Mouse (Mus musculus) myocyte (in vitro differentiated cells): Measurements from ENCODE around the gene Cpvl. TPM values are rescaled to one million over a fixed set of nuclear protein-coding genes. Genes with fewer than 3 reads are reported as not detected.

Experiments used
- H3K27me3 ChIP-seq: one replicate; pipeline ENCODE4 v1.6.1; 2011; ENCODE audit not compliant: control insufficient read depth, insufficient read depth, insufficient read length
- H3K36me3 ChIP-seq: one replicate; pipeline ENCODE4 v1.6.1; 2011; ENCODE audit not compliant: control insufficient read depth, insufficient read depth
- H3K4me2 ChIP-seq: one replicate; pipeline ENCODE4 v1.6.1; 2011; ENCODE audit warnings: low read depth, control low read depth
- H3K4me3 ChIP-seq: one replicate; pipeline ENCODE4 v1.5.1; 2011; ENCODE audit warnings: mild to moderate bottlenecking, control low read depth, moderate library complexity
- H3K79me2 ChIP-seq: one replicate; pipeline ENCODE4 v1.6.1; 2011; ENCODE audit not compliant: control insufficient read depth, insufficient read depth
- H3ac ChIP-seq: one replicate; pipeline ENCODE4 v1.6.1; 2011; ENCODE audit not compliant: control insufficient read depth, insufficient read length
- POLR2AphosphoS2 ChIP-seq: IDR thresholded peaks from one replicate; pipeline ENCODE4 v1.6.1; 2011; ENCODE audit warnings: low read depth, control low read depth; ENCODE audit not compliant: insufficient read length
- polyA plus RNA-seq: library from polyadenylated mRNA; unstranded; fragments of >200 nt; fragmentation: generic; extraction: Trizol; gene quantifications from one replicate; pipeline ENCODE4 v1.2.1, GENCODE M21; 2012; ENCODE audit warnings: missing spikeins

Gene Cpvl
- polyA plus RNA-seq, 1 experiment: not detected

DNA sequence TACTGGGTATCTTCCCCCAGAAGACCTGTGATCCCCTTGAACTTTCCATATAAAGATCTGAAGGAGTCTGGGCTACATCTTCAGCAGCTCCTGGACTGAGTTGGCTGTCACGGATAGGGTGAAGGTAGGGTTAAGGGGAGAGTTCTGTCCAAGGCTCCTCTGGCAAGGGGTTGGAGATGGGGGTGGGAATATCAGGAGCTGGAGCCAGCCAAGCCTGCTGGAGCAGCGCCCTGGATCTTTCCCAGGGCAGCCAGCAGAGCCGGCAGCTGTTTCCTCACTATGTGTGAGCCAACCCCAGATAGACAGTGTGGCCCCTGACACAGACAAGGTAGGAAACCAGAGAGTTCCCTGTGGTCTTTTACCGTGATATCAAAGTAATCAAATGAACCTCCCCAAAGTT, 153.3 kb downstream of the Cpvl start:
- Histone ChIP-seq H3K79me2 (no peaks in the 10 kb centered on the region), H3K4me2 (no peak overlapping the region), H3K27me3 (peaks cover 49% of the 10 kb centered on the region), H3ac (no peak overlapping the region), H3K4me3 (no peak overlapping the region), H3K36me3 (no peaks in the 10 kb centered on the region)
- no peak for TF ChIP-seq POLR2AphosphoS2

Other genes starting within 250 kb of the Cpvl start
- 0.43 TPM for gene Tril, start 157.8 kb downstream of the Cpvl start, polyA plus RNA-seq
- 6.5 TPM for gene Chn2, start 60.9 kb upstream of the Cpvl start, polyA plus RNA-seq